Mouse (Mus musculus) heart, adult 11 months (tissue): ENCODE data around the gene Pitpnm1.

Source experiments
- DNase-seq: peaks from one replicate; pipeline ENCODE4 v3.0.0; 2022

The Pitpnm1 gene

DNA sequence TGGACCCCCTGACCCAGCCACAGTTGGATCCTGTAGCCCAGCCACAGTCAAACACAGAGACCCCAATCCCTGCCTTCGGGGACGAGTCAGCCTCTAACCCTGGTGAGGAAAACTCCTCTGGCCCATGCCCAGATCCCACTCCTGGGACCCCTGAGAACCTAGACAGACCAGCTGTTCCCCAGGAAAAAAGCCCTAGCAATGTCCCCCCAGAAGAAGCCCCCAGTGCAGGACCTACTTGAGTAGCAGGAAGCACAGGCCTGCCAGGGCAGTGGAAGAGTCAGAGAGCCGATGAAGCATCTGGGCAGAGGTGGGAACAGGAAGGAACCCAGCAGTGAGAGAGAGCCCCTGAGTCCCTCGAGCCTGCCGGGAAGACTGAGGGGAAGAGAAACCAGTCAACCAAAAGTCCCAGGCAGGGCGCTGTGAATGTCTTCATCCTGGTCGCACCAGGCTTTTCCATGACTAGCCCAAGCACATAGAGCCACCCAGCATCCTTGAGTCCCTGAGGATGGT, 44.0 kb downstream of the Pitpnm1 start, which contains the start of gene Cabp4:
Gene Cabp4, minus strand, starts transcription at position 275 of the 510 bp plus-strand sequence.
- peak; percentile 95 for DNase-seq

DNA sequence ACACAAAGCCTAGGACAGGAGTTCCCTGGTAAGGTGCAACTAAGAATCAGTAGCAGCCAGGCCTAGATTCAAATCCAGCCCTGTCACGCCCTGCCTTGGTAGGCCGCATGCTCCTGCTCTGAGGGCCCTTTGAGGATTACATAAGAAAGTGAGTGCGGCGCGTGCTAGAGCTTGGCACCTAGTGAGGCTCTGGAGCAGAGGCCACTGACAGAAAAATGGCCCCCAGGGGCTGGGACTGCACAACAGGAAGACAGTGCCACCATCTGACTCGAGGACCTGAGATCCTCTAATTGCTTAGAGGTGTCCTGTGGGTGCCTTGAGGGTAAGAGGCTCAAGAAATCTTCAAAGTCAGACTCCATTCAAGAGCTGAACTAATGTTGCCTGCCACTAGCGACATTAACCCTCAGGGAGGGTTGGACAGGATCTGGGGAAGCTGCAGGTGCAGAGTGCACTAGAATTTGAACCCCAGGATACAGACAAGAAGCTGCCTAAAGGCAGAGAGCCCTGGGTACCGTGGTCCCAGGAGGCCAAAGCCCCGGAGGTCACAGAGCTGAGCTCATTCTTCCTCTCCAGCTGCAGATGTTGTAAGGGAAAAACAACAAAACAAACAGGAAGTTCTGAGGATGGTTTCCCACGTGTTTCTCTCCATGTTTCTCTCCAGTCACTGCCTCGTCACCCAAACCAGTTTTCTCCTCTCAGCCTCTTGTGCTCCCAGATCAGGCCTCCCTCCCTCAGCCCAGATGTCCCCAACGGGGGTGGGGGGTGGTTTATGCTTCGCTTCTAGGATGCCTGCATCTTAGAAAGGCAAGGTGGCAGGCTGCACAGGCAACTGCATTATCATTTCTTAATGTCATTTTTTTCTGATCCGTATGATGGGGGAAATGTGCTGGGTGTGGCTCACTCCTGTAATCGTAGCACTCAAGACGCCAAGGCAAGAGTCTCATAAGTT, 45.0 kb downstream of the Pitpnm1 start:
- DNase-seq: peak; percentile 98

DNA sequence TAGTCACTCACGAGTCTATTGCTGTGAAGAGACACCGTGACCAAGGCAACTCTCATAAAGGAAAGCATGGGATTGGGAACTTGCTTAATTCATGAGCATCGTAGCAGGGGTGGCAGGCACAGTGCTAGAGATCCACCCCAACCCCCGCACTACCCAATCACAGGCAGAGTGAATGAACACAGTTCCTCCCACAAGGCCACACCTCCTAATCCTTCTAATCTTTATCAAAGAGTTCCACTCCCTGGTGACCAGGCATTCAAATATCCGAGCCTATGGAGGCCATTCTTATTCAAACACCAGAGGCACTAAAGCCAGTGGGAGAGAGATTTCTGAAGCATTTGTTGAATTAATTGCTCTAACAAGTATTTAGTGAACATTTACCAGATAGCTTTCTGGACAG, 46.1 kb downstream of the Pitpnm1 start:
- DNase-seq: peak; percentile 89

DNA sequence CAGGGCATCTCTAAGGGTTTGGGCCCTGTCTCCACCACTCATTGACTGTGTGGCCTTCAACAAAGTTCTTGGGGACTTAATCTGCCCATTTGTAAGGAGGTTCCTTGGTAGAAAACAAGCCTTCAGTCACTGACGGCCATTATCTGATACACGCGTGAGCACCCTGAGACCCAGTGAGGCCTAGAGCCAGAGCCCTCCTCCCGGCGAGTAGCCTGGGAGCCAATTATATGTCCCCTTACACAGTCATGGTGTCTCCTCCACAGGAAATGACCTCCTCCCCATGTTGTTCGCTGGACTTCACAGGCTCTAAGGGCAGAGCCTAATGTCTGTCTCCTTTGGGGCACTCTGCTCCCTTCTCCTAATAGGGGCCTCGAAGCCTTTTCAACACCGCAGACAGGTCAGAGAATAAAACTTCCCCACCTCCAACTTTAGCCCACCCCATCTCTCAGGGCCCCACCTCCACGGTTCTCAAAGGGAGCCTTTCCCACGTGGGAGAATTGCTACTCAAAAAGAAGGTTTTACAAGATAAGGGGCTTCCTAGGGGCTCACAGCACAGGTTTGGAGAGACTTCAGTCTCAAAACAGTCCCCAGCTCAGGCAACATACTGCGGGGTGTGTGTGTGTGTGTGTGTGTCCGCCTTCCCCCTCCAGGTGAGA, 46.7 kb downstream of the Pitpnm1 start:
- DNase-seq: peak; percentile 91

DNA sequence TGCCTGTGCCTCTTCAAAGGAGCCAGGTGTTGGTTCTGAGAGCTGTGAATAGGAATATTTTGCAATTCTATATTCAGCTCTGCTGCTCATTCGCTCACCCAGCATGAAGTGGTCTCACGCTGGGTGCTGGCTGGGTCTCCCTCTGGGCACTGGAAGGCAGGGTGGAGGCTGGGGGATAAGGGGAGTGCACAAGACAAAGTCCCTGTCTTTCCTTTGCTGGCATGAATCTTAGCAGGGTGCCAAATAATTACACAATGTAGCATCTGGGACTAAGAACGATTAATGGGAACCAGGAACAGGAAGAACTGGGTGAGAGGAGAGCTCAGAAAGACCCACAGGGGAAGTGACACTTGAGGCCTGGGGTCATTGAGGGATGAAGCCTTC, 47.2 kb downstream of the Pitpnm1 start:
- DNase-seq: peak; percentile 96

DNA sequence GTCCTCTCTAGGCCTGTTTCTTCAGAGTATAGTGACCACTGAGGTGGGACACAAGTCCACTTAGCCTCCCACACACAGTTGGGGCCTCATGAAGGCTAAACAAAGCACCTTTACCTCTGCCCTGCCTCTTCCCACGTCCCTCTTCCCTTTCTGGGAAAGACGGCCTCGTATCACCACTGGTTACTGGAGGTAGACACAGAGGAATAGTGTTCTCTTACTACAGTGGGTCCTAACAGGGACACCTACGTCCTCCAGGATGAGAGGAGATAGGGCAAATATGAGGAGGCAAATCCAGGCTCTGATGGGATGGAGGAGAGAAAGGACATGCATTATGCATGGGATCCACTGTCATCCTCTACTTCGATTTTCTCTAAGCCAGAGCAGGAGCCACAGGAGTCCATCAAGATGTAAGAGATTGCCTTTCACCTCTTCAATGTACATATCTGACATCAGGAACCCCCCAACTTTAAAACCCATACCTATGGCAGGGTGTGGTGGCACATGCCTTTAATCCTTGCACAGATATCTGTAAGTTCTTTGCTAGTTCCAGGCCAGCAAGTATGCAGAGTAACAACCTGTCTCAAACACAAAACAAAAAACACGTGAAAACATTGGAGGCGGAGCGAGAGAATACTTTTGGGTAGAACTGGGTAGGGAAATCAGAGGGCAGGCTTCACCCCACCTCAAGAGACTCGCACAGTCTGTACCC, 48.1 kb downstream of the Pitpnm1 start:
- peak; percentile 94 for DNase-seq

DNA sequence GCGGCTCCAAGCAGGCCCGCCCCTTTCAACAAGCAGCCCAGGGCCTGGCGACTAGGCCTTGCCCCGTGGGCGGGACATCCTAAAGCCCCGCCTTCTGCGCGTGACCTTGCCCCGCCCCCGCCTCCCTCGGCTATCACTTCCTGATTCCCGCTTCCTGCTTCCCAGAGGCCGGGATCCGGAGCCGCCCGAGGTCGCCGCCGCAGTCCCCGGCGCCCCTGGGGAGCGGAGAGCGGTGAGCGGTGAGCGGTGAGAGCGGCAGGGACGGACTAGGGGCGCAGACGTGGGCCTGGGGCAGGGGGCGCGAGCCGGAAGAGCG, 48.7 kb downstream of the Pitpnm1 start, which contains the start of gene Coro1b:
Gene Coro1b, plus strand, starts transcription at position 129 of the 316 bp plus-strand sequence.
- peak; percentile 100 for DNase-seq

DNA sequence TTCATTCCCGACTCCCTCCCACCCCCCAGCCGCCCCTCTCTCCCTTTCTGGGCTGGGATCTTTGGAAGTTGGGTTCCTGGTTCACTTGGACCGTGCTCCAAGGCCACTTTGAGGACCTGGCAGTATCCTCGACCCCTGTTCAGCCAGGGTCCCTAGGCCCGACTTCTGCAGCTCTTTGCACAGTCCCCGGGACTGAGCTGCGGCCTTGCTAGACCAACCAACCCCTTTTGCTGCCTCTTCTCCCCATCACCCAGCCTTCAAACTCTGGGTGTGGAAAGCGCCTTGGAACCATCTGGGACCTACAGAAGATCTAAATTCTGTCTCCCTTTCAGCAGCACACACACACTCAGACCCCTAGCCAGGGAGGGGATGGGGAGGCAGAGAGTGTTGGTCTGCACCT, 49.0 kb downstream of the Pitpnm1 start:
- no peak for DNase-seq

DNA sequence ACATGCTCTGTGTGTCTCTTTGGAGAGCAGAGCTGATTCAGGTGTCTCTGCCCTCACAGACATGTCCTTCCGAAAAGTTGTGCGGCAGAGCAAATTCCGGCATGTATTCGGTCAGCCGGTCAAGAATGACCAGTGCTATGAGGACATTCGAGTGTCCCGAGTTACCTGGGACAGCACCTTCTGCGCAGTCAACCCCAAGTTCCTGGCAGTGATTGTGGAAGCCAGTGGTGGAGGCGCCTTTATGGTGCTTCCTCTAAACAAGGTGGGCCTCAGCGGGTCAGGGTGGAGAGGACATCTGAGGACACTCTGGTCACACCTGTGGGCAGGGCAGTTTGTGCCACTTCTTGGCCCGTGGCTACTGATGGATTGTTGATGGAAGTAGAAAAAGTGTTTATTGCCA, 49.5 kb downstream of the Pitpnm1 start:
- DNase-seq: peak; percentile 95

DNA sequence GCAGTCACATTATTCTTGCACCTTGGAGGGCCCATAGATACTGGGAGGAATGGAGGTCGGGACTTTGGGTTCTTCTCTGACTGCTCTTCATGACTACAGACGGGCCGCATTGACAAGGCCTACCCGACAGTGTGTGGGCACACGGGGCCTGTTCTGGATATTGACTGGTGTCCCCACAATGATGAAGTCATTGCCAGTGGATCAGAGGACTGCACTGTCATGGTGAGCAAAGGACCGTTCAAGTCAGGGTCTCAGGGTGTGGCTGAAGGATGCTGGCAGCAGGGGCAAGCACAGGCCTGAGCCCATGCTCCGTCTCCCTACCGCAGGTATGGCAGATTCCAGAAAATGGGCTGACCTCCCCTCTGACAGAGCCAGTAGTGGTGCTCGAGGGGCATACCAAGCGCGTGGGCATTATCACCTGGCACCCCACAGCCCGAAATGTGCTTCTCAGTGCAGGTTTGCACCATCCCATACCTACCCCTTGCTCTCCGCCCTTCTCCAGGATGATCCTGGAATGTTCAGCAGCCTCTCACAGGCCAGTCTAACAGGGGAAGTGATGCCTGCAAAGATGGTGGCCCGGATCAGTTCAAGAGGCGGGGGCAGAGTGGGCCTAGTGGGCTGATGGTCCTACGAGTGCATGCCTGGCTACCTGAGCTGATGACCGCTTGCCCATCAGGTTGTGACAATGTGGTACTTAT, 50.1 kb downstream of the Pitpnm1 start:
- peak; percentile 94 for DNase-seq

DNA sequence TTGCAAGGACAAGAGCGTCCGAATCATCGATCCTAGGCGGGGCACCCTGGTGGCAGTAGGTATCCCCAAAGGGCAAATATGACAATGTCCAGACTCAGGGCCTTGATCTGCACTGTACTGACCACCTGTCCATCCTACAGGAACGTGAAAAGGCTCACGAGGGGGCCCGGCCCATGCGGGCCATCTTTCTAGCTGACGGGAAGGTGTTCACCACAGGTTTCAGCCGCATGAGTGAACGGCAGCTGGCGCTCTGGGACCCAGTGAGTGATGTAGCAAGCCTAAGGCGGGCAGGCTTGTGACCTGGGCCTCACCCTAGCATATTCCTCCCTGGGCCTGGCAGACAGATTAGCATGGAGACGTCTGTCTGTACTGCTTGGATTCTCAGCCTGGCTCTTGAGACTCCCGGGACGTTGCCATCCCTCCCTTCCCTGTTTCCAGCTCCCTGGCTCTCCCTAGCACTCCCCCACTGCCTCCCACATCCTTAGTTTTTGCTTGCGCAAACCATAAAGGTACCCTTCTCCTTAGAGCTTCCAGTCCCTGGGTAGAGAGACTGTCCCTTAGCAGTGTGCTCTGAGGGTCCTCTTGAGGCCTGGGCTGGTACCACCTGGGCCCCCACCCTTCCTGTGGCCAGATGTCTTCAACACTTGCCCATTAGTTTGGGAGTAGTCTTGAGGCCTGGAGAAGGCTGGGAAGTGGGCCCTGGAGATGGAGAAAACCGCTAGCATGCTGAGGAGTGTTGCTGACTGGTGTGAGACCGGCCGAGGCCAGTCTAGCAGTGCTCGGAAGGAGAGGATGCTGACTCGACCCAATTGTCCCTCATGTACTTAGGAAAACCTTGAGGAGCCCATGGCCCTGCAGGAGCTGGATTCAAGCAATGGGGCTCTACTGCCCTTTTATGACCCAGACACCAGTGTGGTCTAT, 51.0 kb downstream of the Pitpnm1 start:
- peak; percentile 92 for DNase-seq

DNA sequence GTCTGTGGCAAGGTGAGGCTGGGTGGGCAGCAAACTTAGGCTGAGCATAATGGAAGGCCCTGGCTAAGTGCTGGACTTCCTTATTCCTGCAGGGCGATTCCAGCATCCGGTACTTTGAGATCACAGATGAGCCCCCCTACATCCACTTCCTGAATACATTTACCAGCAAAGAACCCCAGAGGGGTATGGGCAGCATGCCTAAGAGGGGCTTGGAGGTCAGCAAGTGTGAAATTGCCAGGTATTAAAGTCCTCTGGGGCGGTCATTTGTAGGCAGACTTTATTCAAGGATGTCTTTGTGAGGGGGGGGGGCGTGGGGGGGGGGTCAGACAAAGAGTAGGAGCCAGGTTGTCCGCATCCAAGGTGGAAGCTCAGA, 51.7 kb downstream of the Pitpnm1 start:
- peak; percentile 91 for DNase-seq

DNA sequence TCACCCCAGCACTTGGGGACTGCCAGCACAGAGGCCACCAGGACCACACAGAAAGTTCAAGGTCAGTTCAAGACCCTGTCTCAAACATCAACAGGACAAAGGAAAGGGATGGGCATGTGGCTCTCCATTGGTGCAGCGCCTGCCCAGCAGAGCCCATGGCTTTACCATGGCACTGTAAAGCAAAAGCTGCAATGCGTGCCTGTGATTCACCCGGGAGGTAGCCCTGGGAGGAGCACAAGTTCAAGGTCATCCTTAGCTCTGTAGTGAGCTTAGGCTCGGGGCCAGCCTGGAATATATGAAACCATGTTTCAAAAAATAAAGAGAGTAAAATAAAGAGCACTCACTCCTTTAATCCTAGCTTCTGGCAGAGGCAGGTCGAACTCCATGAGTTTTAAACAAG, 52.1 kb downstream of the Pitpnm1 start:
- DNase-seq: no peak

DNA sequence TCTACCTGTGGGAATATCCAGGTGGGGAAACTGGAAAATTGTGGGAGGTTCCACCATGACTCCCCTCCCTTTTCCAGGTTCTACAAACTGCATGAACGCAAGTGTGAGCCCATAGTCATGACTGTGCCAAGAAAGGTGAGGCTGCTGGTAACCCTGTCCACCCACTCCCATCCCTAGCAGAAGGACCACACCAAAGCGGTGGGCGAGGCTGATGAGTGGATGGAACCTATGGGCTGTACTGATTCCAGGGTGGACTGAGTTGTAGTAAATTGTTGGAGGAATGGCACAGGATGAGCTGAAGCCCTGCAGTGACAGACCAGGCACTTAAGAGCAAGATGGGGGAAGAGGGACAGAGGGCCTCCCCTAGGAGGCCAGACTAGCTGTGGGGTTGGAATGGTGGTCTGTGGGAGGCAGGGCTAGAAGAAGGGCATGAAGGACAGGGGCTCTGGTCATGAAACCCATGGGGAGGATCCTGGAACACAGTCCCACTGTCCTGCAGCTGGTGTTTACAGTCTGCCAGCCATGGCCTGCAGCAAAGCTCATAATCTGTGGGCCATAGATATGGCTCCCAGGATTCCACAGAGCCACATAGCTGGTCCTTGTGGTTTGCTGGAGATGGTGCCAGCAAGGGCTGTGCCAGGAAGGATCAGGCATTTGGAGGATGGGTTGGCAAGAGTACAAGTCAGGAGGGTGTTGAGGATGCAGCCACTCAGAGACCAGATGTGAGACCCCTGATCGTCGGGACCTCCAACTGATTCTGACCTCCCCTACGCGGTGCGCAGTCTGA, 52.8 kb downstream of the Pitpnm1 start:
- peak; percentile 92 for DNase-seq

DNA sequence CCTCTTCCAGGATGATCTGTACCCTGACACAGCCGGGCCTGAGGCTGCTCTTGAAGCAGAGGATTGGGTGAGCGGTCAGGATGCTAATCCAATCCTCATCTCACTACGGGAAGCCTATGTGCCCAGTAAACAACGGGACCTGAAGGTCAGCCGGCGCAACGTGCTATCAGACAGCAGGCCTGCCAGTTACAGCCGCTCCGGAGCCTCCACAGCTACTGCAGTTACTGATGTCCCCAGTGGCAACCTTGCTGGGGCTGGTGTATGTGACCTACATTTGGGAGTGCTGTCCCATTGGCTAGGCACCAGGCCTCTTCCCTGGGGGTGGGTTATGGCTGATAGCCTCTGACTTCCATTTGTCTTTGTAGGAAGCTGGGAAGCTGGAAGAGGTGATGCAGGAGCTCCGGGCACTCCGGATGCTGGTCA, 53.4 kb downstream of the Pitpnm1 start, which contains the start of gene Ptprcap:
Gene Ptprcap, plus strand, starts transcription at position 373 of the 423 bp plus-strand sequence.
- DNase-seq: peak; percentile 96

DNA sequence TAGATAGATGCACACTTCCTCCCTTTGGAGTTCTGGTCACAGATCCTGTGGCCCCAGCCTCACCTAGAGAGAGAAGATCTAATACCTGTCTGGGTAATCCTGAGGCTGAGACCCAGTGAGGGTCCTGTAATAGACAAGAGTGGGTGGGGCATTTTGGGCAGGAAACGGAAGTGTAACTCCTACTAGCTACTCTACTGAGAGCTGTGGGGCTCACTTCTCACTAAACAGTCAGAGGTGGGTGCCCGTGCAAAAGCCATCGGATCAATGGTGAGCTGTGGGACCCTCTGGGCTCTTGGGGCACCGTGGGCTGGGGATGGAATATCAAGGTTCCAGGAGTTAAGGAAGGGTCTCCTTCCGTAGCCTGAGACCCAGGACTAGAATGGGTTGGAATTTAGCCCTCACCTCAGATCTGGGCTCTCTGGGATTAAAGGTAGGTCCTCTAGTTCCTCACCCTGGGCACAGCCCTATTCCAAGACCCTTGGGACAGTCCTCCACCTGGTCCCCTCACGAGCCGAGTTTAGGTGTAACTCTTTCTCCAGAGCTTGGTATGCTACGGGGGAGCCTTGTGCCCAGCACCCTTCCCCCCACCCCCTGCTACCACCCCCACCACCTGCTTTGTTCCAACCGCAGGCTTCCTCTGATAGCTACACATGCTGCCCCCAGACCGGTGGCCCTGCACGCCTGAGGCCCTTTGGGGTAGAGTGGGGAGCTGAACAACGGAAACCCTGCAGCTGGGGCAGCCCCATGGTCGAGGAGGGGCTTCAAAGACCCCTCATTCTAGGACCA, 54.8 kb downstream of the Pitpnm1 start:
- peak; percentile 95 for DNase-seq

DNA sequence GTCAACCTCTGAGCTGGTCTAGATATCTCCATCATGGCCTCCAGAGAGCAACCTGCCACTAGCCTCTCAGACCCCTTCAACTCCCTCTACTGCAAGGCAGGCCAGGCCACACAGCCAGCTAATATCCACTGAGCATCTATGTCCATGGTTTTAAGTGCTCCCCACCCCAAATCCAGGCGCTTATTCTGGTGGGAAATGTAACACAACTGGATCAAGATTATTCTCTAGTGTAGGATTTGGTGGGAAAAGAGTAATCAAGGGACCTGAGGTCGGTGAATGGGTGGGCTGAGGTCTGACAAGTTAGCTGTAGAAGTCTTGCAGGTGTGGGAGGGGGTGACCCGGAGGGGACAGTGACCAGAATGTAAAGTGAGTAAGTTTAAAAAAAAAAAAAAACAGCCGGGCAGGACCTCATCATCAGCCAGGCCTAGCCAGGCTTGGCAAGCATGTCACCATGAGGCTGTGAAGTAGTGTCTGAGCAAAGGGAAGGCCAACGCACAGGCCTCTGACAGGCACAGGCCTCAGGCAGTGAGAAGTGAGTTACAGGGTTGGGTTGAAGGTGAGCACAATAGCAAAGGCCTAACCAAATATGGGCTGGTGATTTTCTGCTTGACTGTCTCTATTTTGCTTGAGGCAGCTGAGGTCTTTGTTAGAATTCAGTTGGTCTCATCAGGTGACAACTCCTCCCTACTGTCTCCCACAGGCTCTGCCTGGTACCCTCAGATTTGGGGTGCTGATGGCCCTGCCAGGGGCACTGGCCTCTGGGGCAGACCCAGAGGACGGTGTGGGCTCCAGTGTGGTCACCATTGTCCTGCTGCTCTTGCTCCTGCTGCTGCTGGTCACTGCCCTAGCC, 55.6 kb downstream of the Pitpnm1 start:
- no peak for DNase-seq

DNA sequence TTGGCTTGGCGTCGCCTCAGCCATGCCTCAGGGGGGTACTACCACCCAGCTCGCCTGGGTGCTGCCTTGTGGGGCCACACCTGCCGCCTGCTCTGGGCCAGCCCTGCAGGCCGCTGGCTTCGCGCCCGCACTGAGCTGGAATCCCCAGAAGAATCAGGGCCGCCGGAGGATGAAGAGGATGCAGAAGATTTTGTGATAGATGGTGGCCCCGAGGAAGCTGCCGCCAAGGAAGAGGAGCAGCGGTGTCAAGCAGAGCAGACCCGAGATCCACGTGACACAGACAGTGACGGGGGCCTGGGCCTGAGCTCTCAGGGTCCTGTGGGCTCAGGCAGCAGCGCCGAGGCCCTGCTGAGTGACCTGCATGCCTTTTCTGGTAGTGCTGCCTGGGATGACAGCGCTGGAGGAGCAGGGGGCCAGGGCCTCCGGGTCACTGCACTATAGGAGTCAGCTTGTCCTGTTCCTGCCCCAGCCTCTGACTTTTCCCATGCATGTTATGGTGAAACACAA, 56.3 kb downstream of the Pitpnm1 start:
- peak; percentile 89 for DNase-seq
